Mouse (Mus musculus): Measurements from ENCODE around the gene 4930412O13Rik.

GRCm38 (mm10) chr2:9872682-9873081, 8.4 kb upstream of the 4930412O13Rik start:
- TF ChIP-seq EP300 (IDR thresholded peaks at IDR 0.05; ENCODE audit: low read length), result no peak
- no peak for TF ChIP-seq CHD1 (IDR thresholded peaks at IDR 0.05; ENCODE audit: low read depth, low read length)
- no peak for TF ChIP-seq MEF2A (IDR thresholded peaks at IDR 0.05; ENCODE audit: borderline replicate concordance, low read depth, low read length)
- no peak for TF ChIP-seq POLR2A (IDR thresholded peaks at IDR 0.05; ENCODE audit: low read depth, low read length)
- TF ChIP-seq CTCF (conservative IDR thresholded peaks at IDR 0.05 in 1 of 2, IDR thresholded peaks at IDR 0.05 in 1 of 2; ENCODE audit: low read depth in 2 of 2, low read length in 2 of 2), result no peak
- TF ChIP-seq POLR2AphosphoS2 (IDR thresholded peaks at IDR 0.05; ENCODE audit: low read depth, low read length), result no peak
- TF ChIP-seq PAX5 (IDR thresholded peaks at IDR 0.05; ENCODE audit: low read length), result no peak
- no peak for TF ChIP-seq BHLHE40 (IDR thresholded peaks at IDR 0.05; ENCODE audit: low read depth, low read length)
